Mouse (Mus musculus) CD4-positive, CD25-positive, alpha-beta regulatory T cell, adult 2 months (primary cell): ENCODE measurements around the gene Npr3.
"Not testable (repeated sequence)": the region's sequence is repeated elsewhere in the genome, so short reads cannot be mapped to it uniquely, and the experiment has no call there.

ENCODE experiments used
- DNase-seq: peaks from one replicate; pipeline ENCODE4 v3.0.0-alpha.2; 2012; ENCODE audit warnings: low read depth, low spot score

Gene Npr3

GRCm38 (mm10) chr15:11882508-11883205 is 24.4 kb downstream of the Npr3 start:
- DNase-seq: no peak

DNA sequence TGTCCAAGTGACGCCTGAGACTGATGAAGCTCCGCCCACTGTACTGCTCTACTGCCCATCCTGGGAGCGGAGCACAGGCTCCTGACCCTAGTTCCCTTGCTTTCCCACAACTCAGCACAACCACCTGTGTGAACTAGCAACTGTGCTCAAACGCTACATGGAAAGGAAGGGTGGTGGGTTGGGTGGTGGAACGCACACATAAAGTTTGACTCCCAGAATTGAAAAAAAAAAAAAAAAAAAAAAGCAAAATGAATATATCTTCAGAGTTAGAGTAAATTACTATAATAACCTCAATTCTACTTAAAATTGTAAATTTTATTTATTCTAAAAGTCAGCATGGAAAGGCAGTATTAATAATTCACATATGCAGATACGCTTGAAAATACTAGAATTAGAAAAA is 25.3 kb downstream of the Npr3 start:
- DNase-seq: no peak

GRCm38 (mm10) chr15:11878334-11878733 is 28.8 kb downstream of the Npr3 start:
- no peak for DNase-seq

DNA sequence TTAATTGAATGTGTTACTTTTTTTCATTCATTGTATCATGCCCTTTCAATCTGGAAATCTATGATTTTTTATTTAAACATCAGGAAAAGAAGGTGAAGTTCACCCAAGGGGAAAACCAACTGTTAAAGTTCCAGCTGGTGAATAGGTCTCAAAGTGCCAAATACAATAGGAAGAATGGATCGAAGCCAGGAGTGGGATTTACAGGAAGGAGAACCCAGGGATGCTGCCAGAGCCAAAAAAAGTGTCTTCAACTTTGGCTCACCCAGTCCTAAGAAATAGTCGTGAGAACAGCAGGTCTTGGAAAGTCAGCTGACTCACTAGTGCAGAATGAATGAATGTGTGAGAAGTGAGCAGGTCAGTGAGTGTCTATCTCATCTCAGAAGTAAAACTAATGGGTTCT is 29.8 kb downstream of the Npr3 start:
- DNase-seq: no peak

- DNase-seq: no peak
Observed at GRCm38 (mm10) chr15:11866918-11867317, 40.2 kb downstream of the Npr3 start.

DNA sequence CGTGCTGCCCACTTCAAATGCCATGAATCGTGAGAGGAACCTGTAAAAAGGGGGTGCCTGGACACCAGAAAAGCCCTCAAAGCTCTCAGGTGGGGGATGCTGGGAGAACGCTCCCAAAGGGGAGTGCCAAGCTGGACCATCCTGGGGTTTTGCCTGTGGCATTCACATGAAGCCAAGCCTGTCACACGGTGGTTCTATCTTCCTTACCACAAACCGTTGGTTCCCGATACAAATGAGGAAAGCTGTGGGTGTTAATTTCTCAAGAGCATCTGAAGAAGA is 43.6 kb downstream of the Npr3 start:
- no peak for DNase-seq

GRCm38 (mm10) chr15:11862785-11863539 is 44.1 kb downstream of the Npr3 start:
- no peak for DNase-seq

DNA sequence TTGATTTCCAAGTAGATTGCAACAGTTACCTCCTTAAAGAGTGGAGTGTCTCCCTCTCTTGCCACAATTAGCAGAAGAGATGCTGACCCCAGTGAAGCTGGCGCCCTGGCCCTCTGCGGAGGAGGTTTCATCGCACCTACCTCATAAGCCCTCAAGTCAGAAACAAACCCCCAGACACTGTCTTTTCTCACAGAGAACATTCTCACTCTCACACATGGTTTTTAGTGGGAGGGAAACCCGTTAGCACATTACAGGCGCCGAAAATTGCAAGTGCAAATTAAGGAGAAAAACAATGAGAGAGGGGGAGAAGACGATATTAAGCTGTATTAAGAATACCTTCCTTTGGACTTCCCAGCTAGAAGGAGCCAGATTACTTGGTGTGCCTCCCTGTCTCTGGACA is 44.8 kb downstream of the Npr3 start:
- DNase-seq: no peak

DNA sequence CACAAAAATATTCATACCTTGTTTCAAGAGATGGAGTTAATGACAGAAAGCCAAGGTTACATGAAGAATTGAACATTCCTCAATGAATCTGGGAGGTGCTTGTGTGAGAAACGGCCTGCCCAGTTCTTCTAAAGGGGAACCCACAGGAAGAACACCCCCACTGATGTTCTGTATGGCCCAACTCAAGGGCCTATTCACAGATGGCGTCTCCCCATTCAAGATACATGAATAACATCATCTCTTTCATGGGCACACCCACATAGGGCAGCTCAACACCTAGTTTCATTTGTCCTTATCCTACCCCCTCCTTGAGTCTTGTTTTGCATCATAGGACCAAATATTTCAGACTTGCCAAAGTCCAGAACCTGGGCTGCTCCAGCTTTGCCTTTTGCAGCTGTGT is 46.8 kb downstream of the Npr3 start:
- no peak for DNase-seq

DNA sequence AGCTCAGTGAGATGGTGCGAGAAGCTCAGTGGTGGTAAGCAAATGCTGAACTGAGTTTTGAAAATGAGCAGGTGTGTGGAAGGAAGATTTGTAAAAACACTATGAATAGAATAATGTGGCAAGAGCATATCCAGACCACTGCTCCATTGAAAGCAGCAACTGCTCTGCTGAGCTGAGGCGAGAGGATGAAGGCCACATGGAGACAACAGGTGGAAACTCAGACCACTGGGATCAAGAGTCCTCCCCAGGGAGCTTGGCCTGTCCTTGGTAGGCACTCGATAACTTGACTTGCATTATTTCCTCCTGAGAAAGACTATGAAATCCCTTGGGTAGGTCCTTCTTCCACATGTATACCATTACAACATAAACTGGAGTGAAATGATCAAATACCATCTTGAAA is 47.3 kb downstream of the Npr3 start:
- DNase-seq: no peak

- DNase-seq: no peak
Observed at GRCm38 (mm10) chr15:11858411-11858810, 48.7 kb downstream of the Npr3 start.

- DNase-seq: no peak
Observed at GRCm38 (mm10) chr15:11845204-11846062, 61.7 kb downstream of the Npr3 start.

GRCm38 (mm10) chr15:11844115-11844514 is 63.0 kb downstream of the Npr3 start:
- DNase-seq: no peak

- DNase-seq: no peak
Observed at GRCm38 (mm10) chr15:11841828-11842227, 65.3 kb downstream of the Npr3 start.

GRCm38 (mm10) chr15:11835913-11836312 is 71.2 kb downstream of the Npr3 start:
- no peak for DNase-seq

DNA sequence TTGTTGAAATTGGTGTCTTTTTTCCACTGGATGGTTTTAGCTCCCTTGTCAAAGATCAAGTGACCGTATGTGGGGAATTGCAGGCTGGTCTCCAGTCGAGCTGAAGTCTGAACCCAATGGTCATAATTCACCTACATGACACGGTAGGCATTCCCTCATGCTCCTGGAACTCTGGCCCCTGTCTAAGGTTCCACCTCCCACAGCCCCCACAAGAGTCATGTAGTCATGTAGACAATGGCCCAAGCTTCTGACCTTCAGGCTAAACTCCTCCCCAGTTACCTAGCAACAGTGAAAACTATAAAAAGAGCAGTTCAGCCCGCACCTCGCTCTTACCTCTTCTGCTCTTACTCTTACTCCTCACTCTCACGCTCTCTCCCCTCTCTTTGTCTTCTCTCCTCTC is 84.7 kb downstream of the Npr3 start:
- DNase-seq: not testable (repeated sequence)

DNA sequence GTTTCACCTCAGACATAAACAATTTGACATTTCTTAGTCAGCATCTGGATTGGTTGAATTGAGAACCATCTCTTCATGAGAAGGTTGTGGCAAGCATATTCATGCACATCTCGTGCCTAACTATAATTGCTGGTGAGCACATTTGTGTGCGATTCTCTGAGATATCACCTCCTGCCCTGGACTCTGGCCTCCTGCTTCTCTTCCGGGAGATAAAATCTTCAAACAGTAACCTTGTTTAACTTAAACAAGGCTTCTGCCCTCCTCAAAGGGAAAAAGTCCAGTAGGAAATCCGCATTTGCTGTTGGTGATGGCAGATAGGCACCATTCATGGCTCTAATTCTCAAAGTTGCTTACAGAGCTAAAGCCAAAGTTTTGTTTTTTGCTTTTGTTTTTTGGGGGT is 91.5 kb downstream of the Npr3 start:
- no peak for DNase-seq

GRCm38 (mm10) chr15:11803576-11803975 is 103.5 kb downstream of the Npr3 start:
- DNase-seq: no peak

GRCm38 (mm10) chr15:11801863-11802722 is 105.0 kb downstream of the Npr3 start:
- DNase-seq: no peak

- DNase-seq: no peak
Observed at GRCm38 (mm10) chr15:11794632-11795031, 112.5 kb downstream of the Npr3 start.
